Mouse (Mus musculus) heart, postnatal 14 days (tissue): Measurements from ENCODE around the gene Ykt6. TPM values are rescaled to one million over a fixed set of nuclear protein-coding genes. Genes with fewer than 3 reads are reported as not detected.

Experiments used
- DNase-seq, 2 experiments: peaks; one replicate each; pipeline ENCODE4 v3.0.0; 2021 to 2022
- intact Hi-C: fragments of 180-260 bp; cut with DNase I; formaldehyde crosslinking; loops from one replicate; pipeline ENCODE4 v1.15.1; 2025
- total RNA-seq, 2 experiments: library from RNA; stranded (reverse); gene quantifications; 2 replicates each; pipeline ENCODE4 v1.2.3; 2021

Gene Ykt6
- total RNA-seq, 2 experiments from 2014 or later: 72.2 to 75.4 TPM

DNA sequence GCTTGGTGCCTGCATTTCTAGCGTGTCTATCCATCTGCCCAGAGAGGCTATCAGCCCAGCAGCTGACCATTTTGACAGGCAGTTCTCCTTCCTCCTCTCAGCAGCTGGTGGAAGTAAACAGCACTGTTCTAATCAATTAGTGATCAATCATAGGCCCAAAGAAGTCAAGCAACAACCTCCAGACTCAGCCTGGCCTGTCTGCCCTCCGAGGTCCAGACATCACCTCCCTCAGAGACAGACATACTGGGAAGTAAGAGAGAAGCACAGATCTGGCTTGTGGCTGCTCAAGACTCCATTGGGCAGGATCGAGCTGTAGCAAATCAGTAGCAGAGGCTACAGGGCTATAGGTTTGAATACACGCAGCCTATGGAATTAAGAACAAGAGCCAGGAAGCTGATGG, 7.7 kb upstream of the Ykt6 start:
- DNase-seq: no peak
- intact Hi-C loops: no loop called here

DNA sequence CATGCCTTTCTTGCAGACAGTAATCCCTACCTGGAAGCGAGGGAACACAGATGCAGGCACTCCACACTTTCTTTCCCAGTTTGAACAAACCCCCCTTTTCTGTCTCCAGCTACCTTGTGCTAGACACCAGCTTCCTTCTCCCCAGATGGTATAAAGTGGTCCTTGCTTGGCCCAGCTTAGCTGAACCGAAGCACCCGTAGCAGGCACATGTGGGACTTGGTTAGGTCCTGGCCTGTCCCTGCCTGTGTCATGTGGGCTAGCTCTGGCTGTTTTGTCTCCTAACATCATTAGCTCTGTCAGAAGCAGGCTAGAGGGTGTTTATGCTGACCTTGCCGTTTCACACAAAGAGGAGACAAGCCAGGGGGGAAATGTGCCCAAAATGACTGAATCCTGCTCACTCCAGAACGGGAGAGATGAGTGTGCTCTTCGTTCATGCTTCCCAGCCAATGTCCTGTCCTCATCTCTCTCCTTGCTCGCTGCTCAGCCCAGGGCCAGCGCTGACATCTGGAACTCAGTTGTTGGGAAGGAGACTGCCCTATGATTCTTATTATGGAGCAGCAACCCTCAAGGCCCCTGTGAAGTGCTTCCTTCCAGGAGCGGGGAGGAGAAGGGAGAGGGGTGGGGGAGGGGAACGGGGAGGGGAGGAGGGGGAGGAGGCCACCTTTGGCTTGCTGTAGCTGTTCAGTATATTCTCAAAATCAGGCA, 6.8 kb upstream of the Ykt6 start:
- no peak for DNase-seq
- intact Hi-C loops: no loop called here

DNA sequence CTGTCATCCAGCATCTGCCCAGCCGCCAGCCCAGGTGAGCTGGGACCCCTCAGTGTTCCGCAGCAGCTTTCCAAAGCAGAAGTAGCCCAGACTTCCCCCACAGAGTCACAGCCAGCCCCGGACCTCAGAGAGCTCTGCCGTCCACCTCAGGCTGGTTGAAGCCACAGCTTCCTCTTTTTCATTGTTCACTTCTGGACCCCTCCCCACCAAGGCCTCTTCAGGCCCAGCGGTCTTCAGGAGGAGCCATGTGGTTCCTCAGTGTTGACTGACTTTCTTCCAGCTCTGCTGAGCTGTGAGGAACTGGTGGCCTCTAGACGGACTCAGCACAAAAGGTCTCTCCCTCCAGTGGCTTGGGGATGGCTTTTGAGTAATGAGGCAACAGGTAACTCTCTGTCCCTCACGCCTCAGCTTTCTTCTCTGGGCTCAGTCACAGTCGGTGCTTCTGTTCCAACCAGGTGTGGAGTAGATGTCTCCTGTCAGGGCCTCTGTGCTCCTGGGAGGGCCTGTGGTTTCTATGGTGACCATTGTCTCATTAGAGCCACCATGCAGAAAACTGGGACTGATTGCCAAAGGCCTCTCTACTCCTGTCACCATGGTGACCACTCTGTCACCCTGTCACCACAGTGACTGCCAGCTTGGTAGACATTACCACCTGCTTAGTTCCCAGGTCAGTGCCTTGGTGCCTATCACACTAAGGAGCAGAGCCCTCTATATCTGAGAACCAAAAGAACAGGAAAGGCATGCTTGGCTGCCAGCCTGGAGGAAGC, 5.7 kb upstream of the Ykt6 start, which contains the start of gene Gck:
Gene Gck, minus strand, starts transcription at position 496 of the 767 bp plus-strand sequence.
- no peak for DNase-seq
- intact Hi-C loops: no loop called here

DNA sequence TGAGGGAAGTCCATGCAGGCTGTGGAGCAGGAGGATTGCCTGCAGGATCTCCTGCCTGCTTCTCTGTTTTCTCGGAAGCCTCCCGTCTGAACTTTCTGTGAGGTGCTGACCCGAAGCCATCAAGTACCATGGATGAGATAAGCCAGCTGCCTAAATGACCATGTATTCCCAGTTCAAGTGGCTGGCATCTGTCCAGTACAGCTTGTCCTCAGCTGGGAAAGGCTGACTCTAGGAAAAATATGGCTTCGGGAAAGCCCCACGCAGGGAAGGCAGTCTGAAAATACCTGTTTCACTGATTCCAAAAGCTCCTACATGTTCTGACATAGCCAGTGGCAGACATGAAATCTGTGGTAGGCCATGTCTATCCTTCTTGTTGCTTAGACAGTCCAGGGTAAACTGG, 3.0 kb upstream of the Ykt6 start:
- DNase-seq: peak; percentile 72 to 78
- intact Hi-C loops: no loop called here

DNA sequence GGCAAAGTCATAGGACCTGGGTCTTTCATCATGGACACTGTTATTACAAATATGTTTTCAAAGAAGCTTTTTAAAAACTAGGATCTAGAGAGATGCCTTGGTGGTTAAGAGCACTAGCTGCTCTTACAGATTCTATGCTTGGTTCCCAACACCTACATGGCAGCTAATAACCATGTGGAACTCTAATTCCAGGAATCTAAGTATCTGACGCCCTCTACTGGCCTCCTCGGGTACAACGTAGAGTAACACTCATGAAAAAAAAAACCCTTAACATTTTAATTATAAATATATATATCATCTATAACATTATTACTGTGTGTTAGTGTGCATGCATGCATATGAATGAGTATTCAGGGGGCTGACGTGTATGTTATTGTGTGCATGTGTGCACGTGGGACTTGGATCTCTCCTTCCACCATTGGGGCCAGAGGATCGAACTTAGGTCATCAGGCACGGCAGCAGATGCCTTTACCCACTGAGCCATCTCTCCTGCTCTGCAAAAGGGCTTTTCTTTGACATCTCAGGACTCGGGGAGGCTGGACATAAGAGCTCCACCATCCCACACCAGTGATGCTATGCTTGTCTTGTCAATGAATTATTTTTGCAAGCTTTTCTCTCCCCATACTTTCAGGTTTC, 2.2 kb upstream of the Ykt6 start:
- intact Hi-C loops: no loop called here
- DNase-seq: peak; percentile 29 to 41

DNA sequence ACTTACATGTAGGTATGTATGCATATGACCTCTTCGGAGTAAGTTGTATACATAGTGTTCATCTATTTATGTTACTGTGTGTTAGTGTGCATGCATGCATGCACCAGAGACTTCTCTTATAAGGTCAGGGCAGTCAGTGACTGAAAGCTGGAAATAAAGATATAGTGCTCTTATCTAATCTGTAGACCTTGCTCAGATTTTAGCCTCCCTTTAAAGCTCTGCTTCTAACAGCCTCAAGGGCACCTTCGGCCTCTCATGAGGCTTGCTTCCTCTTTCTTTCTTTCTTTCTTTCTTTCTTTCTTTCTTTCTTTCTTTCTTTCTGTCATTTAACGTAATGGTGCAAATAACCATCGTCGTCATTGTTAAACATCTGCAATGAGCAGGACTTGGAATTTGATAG, 1.1 kb upstream of the Ykt6 start:
- intact Hi-C loops: no loop called here

DNA sequence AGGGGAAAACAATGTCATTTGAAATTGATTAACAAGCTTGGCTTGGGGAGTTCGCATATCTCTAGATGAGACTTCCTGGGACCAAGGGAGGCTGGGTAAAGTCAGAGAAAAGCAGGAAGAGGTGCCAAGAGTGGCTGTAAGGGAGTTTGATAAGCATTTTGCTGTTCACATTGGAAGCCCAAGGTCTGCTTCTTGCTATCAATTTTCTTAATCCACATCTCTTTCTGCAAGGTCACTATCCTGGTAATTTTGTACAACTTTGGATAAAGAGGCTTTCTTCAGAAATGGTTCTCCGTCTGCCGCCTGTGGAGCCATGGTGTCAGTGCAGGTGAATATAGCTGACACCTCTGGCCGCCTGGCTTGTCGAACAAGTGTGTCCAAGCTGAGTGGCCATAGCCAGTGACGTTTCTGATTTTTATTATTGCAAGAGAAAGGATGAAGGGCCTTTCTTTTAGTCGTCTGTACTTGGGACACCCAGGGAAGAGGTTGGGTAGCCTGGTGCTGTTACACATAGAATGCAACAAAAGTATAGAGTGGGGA, 458 bp upstream of the Ykt6 start:
- intact Hi-C loops: no loop called here
- peak in 1 of 2 experiments; percentile 61 for DNase-seq

More for the DNA sequence above, 1.1 kb upstream of the Ykt6 start:
- no peak for DNase-seq

DNA sequence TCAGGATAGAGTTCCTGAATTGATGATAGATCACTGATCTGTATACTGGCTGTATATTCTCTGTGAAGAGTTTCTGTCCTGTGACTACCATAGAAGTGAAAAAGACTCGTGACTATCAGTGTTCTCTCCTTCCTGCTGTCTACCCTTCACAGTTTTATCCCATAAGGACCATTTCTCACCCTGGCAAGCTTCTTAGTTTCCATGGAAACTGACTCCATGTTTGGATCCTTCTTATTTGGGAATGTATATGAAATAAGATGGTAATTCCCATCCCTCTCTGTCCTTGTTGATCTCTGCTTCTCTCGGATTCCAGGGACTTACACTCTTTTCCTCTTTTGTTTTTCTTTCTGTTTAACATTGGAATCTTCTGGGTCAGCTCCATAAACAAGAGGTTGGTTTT, 4.6 kb downstream of the Ykt6 start:
- intact Hi-C loops: no loop called here
- no peak for DNase-seq

DNA sequence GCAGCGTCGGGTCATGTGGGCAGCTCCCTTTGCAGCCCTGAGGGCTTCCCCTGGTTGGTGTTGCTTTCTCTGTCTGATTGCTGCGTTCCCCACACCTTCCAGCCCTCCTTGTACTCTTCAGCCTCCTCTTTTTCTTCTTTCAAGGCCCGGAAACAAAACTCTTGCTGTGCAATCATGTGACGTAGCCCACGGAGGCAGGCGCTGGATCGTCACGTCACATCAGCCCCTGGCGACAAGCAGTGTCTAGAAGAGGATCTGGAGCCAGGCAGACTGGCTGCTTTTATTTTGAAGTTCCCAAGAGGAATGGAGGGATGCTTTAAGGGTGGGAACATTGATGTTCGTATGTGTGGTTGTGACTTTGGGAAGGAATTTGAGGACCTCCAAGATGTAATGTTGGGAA, 10.4 kb downstream of the Ykt6 start:
- intact Hi-C loops: no loop called here
- no peak for DNase-seq

DNA sequence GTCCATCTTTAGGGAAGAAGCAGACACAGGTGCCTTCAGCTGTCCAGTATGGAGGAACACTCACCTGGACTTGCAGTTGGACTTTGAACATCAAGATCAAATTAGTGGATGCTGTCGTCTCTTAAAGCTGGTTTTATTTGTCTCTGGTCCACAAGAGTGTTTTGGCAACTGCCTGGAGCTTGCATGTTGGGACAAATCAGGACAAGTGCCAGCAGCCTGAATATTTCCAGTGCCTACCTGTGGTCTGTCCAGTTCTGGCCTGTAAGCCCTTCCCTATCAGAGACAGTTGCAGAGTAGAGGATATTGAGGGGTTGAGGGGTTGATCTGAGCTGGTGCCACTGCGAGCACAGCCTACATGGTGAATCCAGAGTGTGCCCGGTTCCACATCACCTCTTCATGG, 11.3 kb downstream of the Ykt6 start:
- DNase-seq: no peak
- intact Hi-C loops: no loop called here

DNA sequence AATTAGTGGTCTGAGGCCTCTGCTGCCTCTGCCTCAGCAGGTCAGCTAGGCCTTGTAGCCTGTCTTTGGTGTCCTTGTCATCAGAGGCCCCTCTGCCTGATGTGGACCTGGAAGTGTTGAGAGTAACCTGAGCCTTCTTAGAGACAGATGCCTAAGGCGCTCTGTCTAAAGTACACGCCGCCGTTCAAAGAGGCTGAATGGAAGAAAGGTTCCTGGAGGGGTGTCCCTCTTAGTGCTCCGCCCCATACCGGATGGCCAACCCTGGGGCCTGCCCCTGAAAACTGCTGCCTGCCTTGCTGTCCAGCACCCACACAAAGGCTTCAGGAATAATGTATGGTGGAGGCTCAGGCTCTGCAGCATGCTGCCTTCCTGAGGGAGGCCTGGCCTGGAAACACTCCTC, 12.7 kb downstream of the Ykt6 start:
- no peak for DNase-seq
- intact Hi-C loops: no loop called here

DNA sequence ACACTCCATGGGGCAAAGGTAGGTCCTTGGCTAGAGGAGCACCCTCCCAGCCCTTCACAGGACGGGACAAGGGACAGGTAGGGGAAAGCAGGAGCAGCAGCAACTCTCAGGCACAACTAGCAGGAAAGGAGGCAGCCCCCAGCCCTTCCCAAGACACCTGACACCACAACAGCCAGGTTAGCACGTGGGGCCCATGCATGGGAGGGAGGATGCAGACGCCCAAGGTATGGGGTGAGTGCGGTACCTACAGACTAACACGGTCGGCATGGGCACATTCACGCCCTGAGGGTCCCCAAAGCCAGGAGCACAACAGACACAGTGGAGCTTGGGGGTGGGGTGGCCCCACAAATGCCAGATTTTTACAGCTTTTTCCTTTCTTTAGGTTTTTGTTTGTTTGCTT, 15.7 kb downstream of the Ykt6 start:
- intact Hi-C loops: no loop called here

DNA sequence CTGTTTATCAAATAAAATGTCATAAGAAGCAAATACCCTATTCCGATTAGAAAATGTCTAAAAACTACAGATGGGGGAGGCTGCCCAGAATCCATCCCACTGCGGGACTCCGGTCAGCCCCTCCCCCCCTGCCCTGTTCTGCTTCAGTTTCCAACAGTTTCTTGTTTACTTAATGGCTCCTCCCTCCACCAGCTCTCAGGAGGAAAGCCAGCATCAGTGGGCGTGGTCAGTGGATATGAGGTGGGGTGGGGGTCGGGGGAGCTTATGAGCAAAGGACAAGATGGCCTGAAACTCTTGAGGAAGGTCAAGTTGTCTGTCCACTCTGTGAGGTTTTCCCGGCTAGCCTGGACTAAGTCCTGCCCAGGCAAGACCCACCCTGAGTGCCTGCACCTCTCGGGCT, 17.7 kb downstream of the Ykt6 start:
- no peak for DNase-seq
- intact Hi-C loops: no loop called here

More for the DNA sequence above, 15.7 kb downstream of the Ykt6 start:
- no peak for DNase-seq

DNA sequence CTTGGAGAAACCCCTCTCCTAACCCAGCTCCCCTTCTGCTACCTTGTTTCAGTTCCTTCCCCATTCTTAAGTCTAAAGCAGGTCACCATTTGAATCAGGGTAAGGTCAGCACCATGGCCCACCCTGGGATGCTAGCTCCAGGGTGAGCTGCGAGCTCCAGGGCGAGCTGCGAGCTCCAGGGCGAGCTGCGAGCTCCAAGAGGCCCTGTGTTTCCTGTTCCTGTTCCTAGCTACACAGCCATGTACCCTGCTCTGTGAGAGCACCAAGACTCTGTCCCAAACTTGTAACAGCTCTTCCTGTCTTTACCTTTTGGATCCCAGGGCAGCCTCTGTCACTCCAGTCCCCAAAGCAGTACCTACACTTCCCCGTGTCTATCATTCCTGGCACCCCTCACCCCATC, 18.6 kb downstream of the Ykt6 start:
- no peak for DNase-seq
- intact Hi-C loops: no loop called here

DNA sequence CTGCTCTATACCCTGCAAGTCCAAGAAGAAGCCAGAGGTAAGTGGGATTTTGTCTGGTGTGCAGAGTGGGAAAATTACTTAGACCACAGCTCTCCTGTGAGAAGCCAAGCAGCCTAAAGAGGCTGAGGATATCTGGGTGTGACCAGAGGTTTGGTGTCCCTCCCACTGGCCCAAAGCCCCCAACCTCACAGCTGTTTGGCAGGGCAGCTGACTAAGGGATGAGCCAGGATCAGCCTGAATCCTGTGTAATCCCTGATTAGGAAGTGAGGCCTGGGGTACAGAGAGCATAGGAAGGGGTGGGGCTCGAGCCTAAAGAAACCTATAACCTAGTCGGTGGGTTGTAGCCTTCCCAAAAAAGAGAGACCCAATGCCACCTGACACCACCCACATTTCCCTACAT, 19.6 kb downstream of the Ykt6 start:
- peak in 1 of 2 experiments; percentile 38 for DNase-seq
- intact Hi-C loops: no loop called here

DNA sequence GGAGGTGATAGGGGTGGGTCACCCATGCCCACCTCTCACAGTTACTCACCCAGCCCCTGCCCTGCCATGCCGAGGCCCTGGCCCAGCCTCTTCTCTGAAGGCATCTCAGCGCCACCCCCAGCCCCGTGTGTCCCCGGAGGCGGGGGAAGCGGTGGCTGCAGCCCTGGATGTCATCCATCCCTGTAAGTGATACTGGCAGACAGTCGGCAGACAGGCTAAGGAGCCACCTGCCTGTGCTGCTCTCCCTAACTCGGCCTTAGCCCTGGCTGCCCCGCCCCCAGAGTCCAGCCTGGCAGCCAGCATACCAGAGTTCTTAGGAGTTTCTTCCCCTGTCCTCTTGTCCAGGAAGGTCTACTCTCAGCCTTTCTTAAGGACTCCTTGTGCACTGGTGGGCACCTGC, 20.6 kb downstream of the Ykt6 start:
- intact Hi-C loops: no loop called here
- no peak for DNase-seq

DNA sequence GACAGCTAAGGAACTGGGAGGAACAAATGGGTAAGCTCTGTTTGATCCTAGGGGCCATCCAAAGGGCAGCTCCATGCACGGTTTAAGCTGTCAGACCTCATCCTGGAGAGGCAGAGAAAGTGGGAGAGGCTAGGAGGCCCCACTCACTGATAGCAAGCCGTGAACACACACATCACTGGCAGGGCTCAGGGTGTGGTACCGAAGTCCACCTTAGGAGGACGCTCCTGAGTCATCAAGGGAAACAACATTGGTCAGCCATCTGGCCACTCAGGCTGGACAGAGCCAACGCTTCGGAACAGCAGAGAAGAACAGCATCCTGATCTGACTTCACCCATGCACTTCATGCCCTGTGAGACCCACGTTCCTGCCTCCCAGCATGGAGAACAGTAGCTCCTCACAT, 23.6 kb downstream of the Ykt6 start:
- intact Hi-C loops: no loop called here
- no peak for DNase-seq

DNA sequence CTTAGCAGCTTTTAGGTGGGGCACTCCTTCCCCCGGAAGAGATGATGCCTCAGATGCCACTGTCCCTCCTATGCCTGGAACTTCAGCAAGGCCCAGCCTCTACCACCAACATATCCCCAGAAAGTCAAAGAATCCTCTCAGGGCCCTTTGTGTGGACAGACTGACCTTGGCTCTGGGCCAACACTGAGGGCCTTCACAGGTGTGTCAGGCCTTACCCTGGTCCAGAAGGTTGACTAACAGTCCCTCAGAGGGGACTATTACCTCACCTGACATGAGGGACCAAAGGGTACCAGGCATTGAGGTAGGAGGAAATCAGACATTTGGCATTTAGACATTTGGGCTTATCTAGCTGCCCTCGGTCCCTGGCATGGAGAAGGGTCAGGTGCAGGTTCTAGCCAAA, 24.6 kb downstream of the Ykt6 start:
- no peak for DNase-seq
- intact Hi-C loops: no loop called here

DNA sequence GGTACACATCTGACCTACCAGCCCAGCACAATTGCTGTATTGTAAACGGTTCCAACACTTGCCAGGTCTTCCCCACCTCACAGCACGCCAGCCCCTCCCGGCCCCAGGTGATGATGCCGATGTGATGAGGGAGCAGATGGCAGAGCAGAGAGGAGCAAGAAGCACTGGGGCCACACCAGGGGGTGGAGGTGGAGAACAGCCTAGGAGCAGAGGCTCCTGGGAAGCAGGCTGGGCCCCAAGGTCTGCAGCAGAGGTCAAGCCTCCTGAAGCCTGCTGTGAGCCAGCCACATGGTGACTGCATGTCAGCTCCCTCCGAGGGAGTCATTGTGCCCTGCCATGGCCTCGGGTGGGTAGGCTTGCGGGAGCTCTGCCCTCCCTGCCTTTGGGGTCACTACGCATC, 25.1 kb downstream of the Ykt6 start:
- no peak for DNase-seq
- intact Hi-C loops: no loop called here

DNA sequence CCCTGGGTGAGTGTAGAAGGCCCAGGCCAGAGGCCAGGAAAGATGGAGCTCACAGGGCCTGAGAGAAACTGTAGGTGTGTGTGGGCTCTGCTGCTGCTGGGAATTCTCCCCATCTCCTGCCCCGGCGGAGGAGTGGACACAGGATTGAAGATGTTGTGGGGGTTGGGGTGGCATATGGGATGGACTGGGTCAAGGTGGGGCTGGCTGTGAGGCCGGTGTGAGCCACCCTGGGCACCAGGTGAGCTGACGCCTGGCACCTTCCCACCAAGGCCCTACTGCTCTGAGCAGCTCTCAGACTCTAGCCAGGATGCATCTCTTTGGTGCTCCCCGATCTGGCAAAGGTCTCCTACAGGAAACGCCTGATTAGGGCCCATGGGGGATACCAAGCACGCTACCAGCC, 25.8 kb downstream of the Ykt6 start:
- intact Hi-C loops: no loop called here
- DNase-seq: no peak

DNA sequence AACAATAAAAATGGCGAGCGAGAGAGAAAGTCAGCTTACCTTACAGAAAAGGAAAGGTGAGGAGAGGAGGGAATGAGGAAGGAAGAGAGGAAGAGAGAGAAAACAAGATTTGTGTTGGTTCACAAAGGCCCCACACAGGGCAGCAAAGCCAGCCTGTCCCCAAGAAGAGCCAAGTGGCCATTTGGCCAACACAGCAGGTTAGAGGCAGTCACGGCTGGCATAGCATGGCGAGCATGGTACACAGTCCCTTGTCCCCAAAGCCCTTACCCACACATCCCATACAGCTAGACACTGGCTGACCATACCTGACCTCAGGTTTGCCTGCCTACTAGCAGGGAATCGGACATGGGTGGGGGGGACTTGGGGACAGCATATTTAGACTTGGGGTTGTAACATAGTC, 28.1 kb downstream of the Ykt6 start:
- no peak for DNase-seq
- intact Hi-C loops: no loop called here
